Mouse (Mus musculus): ENCODE measurements around the gene Kdm1a.

The Kdm1a gene

DNA sequence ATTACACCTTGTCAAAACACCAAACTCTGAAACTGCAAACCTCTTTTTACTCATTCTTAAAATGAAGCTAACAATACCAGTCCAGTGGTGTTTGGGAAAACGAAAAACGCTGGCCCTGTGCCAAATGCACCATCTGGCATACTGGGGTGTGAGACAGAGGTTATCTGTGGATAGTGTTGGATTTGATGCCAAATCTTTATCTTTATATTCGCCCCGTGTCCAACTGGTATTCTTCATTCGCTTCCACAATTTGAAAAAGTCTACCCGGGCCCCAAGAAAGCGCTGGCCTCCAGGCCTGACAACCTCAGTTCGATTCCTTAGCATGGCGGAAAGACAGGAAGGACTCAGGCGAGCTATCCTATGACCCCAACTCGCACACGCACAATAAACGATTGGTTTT lies 1.0 kb downstream of the Kdm1a start:
- DNase-seq, result peak; percentile 51

DNA sequence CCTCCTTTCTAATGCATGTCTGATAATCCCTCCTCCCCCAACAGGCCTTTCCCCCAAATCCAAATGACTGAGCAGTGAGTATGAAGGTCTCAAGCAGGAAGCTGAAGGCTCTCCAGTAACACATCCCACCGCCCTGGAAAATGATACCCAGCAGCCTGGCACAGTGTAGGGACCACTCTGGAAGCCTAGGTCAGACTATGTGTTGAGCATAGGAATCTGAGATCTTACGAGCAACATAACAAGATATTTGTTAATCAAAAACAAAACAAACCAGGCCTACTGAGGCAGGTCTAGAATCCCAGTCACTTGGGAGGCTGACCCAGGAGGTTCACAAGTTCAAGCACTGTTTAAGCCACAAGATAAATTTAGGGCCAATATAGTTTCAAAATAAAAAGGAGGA lies 2.0 kb downstream of the Kdm1a start:
- DNase-seq, result no peak

DNA sequence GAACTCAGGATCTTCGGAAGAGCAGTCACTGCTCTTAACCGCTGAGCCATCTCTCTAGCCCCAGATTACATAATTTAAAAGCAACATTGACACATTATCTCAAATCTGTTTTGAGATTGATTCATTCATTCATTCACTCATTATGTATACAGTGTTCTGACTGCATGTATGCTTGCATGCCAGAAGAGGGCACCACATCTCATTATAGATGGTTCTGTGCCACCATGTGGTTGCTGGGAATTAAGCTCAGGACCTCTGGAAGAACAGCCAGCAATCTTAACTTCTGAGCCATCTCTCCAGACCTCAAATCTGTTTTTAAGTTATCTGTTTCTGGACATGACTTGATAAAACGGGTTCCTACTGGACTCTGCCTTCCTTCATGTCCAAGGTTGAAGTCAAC lies 2.7 kb downstream of the Kdm1a start:
- DNase-seq, result no peak

DNA sequence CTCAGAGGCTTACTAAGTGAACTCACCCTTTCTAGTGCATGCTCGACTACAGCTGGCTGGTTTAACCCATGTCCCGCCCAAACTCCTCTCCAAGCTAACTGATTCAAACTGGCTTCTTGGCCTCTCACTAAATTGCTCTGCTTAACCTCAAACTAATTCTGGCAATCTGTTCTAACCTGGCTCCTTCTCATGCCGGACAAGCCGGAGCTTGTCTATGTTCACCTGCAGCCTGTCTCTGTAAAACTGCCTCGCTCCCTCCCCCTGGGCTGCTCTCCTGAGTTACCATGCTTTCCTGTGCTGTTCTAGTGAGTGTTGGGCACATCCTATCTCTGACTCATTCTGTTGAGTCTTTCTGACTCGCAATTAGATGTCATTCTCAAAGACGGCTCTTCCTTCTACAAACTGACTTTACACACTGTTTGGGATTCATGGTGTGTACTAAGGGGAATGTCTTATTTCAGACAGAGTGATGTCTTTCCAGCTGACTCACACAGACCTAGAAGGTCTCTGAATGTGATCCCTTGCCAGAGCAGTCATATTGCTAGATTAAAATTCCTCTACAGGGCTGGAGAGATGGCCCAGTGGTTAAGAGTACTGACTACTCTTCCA lies 4.2 kb downstream of the Kdm1a start:
- no peak for DNase-seq

DNA sequence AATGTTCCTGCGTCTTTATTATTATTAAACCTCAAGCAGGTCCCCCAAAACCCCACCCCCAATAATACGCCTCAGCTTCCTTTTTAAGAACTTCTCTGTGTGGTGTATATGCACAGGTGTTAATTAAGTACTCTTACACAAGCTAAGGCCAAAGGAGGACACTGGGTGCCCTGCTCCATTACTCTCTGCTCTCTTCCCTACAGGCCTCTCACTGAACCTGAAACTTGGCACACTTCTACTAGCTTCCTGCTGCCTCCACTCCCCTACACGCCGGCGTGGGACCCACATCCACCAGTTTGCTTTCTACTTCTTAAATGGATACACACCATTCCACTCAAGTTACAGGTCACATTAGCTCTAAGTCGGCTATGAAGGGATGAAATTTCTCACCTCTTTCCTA lies 7.3 kb downstream of the Kdm1a start:
- DNase-seq, result no peak

DNA sequence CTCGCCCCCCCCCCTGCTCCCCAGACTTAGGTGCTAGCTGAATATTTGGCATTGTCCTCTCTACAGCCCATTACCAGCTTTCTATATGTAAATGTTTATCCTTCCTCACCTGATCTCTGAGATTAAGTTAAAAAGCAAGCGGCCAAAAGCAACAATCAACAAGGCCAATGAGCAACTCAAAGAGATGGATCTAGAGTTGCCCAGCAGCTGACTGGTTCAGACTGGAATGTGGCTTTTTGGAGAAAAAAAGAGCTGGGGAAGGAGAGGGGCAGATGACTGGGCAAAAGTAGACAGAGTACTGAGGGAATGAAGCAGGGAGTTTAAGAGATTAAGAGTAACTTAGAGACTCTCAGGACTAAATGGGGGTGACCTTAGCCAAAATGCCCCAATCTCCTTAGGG lies 8.5 kb downstream of the Kdm1a start:
- no peak for DNase-seq

DNA sequence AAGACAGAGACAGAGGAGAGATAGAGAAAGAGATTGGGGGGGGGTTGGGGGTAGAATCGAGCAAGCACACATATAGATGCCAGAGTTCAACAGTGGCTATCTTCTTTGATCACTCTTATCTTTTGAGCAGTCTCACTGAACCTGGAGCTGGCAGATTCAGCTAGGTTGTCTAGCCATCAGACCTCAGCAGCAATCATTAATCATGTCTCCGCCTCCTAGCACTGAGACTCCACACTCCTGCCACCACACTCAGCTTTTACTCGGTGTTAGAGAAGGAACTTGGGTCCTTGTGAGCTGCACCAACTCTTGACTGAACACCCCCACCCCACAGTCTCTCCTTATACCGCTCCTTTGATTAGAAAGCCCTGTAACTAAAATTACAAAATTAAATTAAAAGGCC lies 10.4 kb downstream of the Kdm1a start:
- no peak for DNase-seq

DNA sequence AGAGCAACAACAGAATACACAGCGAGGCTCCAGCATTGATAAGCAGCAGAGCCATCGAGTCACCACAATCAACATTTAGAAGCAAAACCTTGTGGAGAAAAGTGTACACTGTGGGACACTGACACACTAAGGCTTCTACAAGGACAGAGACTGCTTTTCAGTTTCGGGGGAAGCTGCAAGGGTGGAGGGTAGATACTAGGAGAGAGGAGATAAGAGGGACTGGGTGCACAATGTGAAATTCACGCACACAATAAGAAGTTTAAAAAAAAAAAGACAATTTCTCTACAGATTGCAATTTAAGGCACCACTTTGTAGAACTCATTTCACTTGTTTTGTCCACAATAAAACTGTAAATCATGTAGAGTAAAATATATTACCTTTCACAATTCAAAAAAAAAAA lies 14.5 kb downstream of the Kdm1a start:
- DNase-seq, result no peak

DNA sequence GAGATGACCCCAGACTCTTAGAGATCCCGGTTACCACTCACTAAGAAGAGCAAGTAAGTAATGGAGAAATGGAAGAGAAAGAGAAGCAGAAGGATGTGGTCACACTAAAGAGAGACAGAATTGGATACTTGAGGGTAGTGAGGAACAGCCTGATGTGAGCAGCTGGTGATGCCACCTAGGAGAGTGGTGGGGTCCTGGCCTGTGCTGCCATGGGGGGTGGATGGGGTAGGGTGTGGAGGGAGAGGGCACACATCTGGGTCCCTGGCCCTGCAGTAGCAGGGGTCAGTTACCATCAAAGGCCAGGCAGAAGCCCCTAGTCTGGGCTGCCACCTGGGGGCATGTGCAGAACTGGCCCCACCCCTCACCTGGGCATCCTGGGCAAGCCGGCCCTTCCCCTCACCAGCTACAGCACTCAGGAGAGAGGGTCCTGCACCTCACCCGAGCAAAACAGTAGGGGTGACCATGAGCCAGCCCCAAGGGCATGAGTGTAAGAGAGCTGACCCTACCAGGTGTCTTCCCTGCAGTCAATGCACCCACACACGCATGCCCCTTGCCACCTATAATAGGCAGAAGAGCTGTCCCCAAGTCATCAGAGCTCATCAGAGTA lies 15.2 kb downstream of the Kdm1a start:
- DNase-seq, result no peak

DNA sequence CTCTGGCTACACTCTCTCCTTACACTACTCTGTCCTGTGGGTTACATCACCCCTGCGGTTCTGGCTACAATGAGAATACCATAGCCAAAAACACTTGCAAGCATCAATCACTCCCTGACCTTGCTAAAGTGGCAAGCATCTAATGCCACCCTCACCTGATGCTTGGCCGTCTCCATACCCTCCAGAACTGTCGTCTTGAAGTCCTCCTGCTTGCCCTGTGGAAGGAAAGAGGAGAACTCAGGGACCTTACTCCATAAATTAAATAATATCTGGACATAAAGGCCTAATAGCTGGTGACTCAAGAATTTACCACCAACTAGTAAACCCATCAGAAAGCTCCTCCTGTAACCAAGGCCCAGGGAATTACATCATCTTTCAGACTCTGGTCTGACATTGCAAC lies 20.6 kb downstream of the Kdm1a start:
- no peak for DNase-seq

DNA sequence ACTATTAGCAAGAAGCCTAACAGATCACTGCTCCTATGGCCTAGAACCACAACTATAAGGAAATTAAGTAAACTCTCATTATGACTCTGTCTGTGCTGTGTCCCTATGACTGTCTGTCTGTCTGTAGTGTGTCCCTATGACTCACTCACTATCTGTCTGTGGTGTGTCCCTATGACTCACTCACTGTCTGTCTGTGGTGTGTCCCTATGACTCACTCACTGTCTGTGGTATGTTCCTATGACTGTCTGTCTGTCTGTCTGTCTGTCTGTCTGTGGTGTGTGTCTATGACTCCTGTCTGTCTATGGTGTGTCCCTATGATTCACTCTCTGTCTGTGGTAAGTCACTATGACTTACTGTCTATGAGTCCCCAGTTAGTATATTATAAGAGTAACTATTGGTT lies 32.5 kb downstream of the Kdm1a start:
- DNase-seq, result no peak

DNA sequence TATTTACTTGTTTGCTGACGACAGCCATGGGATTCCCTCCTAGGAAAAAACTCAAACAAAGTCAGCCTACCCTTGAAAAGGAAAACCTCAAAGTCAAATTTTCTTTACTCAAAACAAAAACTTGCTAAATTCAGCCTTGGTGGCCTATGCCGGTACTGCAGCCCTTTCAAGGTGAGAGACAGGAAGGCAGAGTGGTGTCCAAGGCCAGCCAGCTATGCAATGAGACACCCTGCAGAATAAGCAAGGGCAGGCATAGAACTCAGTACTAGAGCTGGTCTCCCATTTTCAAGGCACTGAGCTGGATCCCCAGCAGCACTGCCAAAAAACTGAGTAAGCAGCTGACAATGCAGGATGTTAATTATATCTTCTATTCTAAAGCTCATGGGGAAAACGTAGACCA lies 33.9 kb downstream of the Kdm1a start:
- peak; percentile 63 for DNase-seq

DNA sequence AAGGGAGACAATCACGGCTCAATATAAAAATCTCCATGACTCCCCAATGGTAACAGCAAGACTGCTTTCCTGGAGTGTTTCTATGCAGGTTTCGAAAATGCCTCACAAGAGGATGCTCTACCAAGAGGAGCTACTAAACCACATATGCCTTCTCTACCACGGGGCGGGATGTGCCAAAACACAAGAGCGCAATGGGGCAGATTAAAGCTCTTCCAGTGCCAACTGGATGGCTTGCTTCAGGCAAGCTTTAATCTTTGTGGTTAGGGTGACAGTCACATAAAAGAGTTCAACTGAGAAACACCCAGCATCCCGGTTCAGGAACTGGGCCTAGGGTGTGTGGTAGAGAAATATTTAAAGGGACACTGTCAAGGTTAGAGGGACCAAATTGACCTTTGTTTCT lies 39.8 kb downstream of the Kdm1a start:
- no peak for DNase-seq

DNA sequence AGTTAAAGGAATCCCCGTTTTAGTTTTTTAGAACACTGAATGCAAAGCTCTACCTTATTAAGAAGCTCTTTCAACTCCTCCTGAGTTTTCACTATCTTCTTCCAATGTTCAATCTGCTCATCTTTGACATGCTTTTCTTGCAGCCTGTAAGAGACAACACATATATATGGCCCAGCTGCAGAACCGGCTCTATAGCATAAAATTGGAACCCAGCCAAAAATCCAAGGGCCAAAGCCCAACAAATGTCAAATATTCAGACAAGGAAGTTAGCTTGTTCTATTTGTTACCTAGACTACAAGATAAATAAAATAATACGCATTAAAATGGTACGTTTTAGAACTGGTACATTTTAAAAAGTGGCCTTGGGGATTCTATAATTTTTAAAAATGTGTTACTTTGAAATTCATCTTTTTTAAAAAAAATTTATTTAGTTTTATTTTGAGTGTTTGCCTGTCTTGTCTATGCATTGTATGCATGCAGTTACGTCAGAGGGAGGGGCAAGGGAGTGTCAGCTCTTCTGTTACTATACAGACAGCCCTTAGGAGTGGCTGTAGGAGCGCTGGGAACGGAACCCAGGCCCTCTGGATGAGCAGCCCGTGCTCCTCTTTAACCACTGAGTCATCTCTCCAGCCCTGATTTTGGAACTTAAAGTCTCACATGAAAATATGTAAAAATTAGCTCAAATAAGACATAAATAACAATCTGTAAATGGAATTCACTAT lies 42.1 kb downstream of the Kdm1a start:
- no peak for DNase-seq

DNA sequence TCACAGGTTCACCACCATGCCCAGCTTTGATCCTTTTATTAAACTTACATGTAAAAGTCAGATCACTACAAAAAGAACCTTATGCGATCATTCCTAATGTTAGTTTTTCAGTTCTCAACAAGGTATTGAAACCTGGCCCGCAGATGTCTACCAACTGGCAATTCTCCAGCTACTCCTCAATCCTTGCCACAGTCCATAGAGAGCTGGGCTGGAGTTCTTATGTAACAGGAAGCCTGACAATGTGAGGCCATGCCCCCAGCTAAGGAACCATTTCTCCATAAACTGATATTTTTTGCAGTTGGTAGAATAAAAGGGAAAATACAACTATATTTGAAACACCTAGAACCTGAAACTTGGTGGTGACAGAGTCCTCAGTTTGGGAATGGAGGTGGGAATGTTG lies 42.8 kb downstream of the Kdm1a start:
- DNase-seq, result no peak

DNA sequence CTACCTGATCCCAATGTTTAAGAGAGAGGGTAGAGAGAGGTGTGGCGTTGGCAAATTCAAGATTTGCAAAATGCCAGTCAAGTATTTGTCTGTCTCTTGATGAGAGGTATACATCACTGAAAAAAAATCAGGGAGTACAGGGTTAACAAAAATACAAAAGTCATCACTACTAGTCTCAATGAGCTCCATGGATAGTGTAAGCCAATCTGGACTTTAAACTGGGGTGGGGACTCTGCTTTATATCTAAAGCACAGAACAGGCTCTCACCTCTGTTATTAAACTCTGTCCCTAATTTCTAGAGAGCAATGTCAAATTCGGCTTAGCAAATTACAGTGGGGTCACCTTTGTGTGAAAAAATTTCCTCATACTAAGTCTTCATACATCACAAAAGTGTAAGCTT lies 44.9 kb downstream of the Kdm1a start:
- no peak for DNase-seq

DNA sequence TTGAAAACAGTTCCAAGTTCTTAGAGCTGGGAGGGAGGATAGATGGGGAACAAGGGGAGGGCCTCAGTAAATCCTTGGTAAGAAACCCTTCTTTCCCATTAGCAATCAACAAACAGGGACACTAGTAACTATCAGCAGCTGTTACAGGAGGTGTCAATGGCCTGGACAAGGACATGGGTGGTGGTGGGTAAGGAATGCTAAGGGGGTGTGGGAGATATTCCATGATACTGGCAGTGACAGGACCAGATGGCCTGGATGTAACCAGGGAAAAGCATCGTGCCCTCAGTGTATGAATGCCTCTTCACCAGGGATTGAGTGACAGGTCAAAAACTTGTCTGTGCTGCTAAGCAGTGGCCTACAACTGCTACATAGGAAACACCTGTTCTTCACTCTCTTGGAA lies 49.4 kb downstream of the Kdm1a start:
- DNase-seq, result no peak

DNA sequence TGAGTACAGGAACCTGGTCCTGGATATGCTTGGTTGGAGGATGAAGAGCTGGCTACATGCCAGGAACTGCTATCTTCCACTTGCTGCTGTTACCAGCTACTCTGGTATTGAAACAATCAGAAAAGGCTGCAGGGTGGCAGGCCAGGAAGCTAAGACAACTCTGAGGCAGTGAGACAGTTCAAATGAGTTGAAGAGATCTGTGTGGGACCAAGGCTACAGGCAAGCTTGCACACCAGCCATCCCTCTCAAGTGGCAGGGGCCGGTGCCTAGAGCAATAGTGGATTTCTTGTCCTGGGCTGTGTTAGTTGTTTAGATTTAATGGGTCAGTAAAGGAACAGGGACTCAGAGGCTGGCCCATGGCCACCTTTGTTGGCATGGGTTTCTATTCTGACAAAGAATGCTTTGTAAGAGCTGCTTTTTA lies 54.1 kb downstream of the Kdm1a start:
- no peak for DNase-seq

DNA sequence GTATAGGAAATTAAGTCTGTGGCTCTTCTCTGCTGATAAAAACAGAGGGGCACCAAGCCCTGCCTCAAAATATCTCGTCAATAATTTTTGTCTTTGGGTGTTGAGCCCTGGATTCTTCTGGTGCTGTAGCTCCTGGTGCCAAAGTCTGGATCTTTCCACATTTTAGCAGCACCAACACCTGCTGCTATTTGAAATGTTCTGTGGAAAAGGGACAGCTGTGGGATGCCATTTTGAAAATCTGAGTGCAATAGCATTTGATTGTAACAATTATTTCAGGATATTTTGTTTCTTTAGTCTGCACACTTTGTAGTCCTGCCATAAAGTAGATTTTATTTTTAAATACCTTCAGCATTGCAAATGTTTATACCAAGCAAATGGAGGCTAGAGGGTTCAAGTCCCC lies 54.8 kb downstream of the Kdm1a start:
- DNase-seq, result no peak

DNA sequence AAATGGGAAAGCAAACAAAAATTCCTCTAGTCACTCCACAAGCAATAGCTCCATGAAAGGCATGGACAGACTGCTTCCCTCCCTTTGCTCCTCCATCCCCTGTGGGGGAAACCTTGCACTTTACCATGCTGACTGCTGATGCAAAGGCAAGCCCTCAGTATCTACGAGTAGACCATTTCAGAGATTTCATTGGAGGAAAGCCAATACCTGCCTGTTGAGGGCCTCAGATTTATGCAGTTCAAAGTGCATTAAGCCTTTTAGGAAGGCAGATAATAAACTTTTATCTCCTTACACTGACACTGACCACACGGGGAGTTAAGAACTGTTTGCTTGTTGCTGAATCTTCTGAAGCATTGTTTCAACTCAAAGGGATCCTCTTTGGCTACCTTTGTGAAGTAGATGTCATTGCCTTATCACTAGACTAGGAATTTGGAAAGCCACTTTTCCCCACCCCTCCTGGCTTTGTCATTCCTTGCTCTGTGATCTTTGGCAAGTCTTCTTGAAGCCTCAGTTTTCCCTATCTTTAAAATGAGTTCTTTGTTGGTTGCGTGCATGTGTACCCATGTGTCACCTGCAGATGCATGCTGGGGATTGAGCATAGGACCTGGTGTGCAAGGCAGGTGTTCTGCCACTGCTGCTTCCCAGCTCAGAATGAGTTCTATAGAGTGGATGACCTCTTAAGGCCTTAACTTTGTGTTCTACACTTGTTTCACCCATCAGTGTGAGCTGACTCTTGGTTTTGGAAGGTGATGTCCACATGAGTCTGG lies 56.1 kb downstream of the Kdm1a start:
- DNase-seq, result no peak

DNA sequence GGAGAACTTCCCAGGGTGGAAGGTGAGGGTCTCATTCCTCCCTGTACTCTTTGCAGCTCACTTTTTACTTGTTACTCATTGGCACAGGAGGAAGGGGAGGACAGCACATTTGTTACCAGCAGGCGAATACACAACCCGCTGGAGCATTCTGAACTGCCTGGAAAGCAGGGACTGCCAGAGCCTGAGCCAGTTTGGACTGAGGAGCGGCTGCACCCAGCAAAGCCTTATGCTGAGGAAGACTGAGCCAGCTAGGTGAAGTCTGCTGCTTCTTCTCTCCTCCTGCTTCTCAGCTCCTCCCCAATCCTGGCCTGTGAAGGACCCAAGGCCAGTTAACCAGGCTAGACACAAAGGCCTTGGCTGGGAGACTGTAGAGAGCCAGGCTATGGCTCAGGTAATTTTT lies 57.4 kb downstream of the Kdm1a start:
- no peak for DNase-seq

DNA sequence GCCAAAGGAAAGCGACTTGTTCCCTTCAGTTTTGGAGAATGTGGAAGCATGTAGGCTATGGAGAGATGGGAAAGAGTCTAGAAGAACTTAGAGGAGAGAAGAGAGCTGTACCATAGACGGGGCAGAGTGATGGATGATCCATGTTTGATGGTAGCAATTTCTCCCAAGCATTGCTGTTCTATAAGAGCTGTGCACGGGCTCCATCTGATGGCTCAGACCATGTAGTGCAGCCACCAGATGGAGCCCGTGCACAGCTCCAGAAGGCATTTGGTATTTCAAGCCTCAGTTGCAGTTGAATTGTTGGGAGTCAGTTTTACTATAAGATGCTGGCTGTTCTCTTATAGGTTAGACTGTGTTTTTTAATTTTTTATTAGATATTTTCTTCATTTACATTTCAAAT lies 76.1 kb downstream of the Kdm1a start:
- DNase-seq, result peak; percentile 76

DNA sequence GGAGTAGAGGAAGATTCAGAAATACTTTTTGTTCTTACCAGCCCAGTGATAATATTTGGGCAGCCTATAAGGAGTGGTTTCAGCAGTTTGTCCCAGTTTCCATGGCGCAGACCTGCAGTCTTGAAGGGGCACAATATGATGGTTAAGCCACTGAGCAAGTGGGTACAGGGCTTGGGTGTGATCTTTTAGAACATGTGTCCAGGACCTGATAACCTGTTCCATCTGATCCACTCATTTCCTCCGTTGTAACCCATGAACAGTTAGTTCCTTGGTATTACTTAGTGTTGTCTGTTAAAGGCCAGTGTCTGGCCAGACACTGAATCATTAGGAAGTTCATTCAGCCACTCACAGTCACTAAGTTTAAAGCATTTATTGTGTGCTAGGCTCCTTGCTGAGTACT lies 78.2 kb downstream of the Kdm1a start:
- no peak for DNase-seq

DNA sequence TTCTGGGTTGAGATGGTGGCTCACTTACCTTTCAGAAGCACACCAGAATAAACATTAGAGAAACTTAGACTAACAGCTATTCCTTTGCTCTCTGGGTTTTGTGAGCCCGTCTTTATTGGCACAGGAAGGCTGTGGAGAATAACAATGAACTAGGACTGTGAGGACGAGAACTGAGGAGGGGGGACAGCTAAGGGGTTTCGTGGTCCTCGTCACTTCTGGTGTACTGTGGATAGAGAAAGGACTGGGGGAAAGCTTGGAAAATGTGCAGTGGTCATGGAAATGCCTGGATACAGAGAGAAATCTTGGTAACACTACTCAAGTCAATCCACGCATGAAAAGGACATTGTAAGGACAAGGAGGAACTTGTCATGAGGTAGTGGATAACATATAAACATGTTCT lies 80.6 kb downstream of the Kdm1a start:
- DNase-seq, result no peak

Measured in thymus, postnatal 4 days (tissue).